Mouse (Mus musculus) lung, postnatal 4 days (tissue): Measurements from ENCODE around the gene Man1b1.

Source experiments
- DNase-seq, 2 experiments: peaks; one replicate each; pipeline ENCODE4 v3.0.0; 2021

Gene Man1b1

DNA sequence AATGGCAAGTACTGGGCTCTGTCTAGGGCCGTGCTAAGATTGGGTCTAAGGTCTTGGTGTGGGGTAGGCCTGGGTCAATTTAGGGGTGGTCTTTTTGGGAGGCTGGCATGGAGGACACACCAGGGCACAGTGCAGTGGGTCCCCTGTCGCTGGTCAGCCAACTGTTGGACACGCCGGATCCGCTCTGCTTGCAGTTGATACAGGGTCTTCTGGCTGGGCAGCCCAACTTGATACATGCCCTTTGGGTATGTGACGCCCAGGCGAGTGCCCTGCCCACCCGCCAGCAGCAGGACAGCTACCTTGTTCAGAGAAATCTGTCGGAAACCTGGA is 32.6 kb downstream of the Man1b1 start:
- no peak for DNase-seq

DNA sequence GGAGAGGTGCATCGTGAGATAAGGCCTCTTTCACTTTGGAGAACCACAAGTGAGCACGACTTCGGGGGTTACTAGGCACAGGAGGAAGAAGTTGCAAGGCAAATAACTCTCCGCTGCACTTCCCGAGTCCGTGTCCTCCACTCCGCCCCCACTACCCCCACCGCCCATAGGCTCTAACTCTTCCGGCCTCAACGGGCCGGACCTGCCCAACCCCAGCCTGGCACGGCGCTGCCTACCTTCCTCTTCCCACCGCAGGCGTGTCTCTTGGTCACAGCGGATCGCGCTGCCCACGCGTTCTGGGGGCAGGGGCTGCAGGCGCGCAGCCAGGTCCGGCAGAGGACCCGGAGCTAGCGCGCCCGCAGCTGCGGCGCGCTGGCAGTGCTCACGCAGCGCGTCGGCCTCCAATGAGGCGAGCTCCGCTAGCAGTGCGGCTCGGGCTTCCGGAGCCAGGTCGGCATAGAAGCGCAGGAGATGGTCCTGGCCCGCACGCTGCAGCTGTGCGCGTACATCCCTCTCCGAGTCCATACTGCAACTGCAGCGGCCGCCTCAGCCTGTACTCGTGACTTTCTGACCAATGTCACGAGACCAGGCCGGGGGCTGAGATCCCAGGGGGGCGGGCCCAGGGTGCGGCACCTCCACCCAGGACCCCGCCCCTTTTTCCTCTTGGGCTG is 33.1 kb downstream of the Man1b1 start, which contains the start of gene Uap1l1:
Uap1l1 (minus strand) TSS at position 592 of the 671 bp plus-strand sequence.
- DNase-seq: peak; percentile 85 to 91

DNA sequence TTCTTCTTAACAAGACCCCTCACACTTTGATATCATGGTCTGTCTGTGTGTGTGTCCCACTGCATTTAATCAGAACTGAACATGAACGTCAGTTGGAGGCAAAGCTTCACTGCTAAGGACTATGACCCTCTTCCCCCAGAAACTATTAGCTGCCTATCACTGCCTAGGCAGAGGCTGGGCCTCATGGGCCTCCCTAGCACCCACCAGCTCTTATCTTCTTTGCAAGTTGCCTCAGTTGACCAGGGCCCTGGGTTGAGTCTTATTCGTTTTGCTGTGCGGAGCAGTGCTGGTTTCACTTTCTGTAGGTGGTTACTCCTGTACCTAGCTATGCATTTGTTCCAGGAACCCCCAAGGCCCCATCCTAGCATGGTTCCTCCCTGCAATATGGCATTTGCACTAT is 37.9 kb downstream of the Man1b1 start:
- no peak for DNase-seq

DNA sequence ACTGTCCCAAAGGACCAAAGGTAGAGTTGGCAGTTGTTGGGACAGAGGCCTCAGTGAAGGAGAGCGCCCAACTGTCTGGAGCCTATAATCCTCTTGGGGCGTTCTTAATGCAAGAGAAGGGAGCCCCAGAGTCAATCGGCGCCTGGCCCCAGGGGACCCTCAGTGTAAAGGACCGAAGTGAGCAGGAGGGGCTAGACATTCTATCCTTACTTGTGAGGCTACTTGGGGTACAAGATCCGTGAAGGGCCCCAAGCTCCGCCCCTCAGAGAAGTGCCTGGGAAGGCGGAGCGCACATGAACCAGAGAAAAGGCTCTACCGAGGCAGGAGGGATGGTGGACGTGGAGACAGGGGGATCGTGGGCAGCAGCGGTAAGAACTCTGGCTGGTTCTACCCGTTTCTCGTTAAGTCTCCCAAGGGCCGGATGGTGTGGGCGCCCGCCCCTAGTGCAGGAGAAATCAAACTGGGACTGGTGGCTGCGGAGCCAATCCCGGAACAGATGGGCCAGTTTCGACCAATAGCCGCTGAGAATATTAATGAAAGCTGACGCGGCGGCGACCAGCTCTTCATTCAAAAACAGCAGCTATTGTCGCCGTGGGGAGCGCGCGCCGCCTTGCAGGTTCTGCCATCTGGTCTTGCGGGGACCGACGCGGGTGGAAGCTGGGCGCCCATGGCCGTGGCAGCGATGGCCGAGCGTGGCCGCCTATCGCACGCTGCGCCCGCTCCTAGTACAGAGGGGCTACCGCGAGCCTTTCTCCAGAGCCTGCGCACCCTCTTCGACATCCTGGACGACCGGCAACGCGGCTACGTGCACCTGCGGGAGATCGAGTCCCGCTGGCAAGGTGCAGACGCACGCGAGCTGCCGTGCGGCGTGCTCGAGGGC is 39.9 kb downstream of the Man1b1 start, which contains the start of gene Sapcd2:
Sapcd2 (plus strand) TSS at position 558 of the 880 bp plus-strand sequence.
- DNase-seq: peak; percentile 89 to 91

DNA sequence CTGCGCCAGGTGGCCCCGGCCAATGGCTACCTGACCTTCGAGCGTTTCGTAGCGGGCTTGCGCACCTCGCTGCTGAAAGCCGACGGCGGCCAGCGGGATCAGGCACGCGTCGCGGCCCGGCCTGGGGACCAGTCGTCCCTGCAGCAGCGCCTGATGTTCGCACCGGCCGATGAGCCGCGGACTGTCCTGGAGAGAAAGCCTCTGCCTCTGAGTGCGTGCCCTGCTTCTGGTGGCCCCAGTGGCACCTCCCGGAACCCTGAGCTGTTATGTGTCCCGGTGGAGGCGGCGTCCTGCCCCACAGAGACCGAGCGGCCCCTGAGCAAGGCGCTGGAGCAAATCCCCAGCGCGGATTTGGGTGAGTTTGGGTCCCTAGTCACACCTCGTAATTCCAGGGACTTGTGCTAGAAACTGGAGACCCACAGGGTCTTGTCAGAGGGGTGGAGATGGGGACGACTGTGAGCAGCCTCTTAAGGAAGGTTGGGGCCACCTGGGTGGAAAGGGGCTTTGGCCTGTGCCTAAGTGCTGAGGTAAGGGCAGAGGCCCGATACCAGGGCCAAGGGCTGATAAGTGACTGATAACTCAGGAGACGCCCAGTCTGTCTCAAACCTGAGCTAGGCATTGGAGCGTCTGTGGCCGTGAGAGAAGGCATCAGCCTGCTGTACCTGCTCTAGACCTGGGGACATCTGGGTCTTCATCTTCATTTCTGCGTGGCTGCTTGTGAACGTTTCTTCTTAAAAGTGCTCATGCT is 40.7 kb downstream of the Man1b1 start:
- no peak for DNase-seq

DNA sequence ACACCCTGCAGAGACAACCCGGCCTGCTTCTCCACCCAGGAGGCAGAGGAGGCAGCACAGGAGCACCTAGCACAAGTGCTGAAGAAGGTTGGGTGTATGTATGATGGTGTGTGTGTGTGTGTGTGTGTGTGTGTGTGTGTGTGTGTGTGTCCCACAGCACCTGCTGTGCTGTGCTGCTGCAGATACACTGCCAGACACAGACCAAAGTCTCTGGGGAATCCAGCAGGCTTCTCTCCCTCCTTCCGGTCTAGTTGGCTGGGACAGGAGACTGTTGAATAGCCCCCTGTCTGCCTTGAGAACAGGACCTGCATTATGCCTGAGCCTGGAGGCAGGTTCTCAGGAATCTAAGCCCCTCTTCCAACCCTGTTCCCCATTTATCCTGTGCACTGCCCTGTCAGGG is 41.3 kb downstream of the Man1b1 start:
- no peak for DNase-seq

DNA sequence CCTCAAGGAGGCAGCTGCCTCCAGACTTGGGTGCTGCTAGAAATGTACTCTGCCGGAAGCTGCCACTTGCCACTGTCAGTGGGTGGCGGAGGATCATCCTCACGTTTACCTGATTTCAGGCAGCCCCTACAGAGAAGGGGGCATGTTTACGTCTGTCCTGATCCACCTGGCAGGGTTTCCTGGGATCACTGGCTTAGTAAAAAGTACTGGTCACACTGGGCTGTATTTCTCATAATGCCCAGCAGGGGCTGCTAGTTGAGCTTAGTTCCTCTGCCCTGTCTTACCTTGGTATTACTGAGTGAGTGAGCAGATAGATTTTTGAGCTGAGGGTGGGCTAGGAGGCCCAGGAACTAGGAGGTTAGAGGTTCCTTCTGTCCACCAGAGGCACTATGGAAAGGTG is 44.5 kb downstream of the Man1b1 start:
- DNase-seq: peak in 1 of 2 experiments; percentile 56

DNA sequence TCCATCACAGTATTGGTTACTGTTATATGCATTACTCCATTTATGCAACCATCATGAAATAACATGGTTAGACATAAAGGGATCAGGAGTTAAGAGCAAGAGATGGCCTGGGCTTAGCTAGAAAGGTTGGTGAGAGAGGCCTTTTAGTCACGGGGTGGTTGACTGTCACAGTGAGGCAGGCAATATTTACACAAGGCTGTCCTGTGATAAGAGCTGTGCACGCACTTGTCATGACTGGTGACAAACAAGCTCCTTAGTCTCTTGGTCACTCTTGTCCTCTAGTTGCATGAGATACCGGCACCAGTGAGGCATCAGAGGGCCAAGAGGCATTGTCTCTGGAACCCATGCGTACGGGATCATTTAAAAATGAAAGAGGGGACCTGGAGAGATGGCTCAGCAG is 52.4 kb downstream of the Man1b1 start:
- no peak for DNase-seq

DNA sequence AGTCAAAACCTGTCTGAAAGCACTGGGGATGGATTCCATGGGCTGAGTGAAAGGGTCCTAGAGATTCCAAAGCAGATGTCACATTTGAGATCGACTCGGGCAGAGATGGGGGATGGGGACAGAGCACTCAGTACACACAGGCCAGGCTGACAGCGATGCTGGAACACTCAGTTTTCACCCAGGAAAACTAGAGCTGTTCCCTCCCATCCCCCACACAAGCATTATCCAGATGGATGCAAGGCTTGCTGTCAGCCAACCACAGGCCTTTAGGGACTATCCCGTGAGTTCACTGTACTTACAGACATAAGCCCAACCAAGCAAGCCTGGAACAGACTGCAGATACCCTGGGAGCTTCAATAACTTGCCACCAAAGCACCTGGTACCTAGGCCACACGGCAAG is 59.1 kb downstream of the Man1b1 start:
- DNase-seq: no peak

DNA sequence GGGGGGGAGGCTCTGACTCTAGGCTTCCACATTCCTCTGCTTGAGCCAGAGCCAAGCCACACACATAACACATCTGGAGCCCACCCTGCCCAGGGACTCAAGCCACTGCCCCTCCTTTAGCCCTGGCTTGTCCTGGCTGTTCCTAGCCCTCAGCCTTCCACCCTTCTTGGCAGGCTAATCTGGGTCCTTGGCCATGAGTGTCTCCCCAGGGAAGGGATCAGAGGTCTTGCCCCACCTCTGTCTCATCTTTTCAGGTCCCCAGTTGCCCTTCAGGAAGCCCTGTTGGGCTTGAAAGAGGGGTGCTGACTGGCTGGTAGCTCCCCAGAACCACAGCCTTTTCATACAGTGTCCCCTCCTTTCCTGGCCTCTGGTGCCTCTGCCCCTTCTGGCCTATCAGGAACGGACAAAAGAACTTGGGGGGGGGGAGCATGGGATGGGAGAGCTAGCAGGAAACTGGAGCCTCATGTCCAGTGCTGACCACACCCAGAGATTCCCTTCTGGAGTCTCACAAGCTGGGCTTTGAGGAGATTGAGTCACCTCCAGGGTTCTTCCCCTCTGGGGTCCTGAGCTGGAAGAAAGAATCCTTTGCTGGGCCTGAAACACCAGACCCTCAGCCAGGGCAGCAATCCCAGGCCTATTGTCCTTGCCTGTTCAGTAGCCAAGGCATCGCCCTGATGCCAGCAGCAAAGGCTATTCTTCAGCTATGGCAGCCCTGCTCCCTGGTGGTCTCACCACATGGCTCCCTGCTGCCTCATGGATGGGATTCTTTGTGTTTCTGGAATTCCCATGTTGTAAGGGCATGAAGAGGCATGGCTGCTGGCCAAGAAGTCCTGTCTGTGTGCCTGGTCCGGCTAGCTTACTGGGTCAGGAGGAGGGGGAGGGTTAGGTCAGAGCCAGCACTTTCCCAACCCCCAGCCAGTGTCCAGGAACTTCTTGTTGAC is 62.4 kb downstream of the Man1b1 start:
- DNase-seq: peak in 1 of 2 experiments; percentile 29

DNA sequence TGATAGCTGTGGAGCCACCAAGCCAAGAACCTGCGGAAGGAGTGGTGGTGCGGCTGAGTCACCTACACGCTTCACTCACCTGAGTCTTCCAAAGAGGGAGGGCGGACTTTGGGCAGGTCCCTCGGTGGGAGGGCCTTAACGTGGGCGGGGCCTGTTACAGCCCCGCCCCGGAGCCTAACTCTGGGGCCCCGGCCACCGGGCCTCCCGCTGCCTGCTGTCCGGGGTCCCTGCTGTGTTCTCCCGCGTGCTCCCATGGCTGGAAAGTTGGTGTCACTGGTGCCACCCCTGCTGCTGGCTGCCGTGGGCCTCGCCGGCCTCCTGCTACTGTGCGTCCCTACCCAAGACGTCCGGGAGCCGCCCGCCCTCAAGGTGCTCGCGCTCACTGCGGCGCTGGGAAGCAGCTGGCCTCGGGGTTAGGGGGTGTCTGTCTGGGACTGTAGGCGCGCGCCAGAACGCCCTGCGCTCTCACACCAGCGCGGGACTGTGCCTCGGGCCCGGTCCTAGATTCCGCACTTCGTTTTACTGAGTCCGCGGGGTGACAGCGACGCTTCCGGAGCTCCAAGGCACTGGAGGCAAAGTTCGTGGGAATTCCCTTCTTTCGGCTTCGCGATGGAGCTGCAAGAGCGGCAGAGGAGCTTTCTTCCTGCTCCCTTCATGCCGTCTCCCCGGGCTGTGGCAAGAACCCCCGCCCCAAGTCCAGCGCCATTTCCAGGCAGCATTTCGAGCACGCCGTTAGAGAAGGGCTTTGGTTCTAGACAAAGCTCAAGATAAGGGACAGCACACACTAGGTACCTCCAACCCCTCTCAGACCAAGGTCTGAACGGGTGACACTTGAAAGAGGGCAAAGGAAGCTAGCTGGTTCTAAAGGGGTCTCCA is 63.8 kb downstream of the Man1b1 start, which contains the start of gene Entpd2:
Entpd2 (plus strand) TSS at position 154 of the 876 bp plus-strand sequence.
- peak; percentile 41 to 50 for DNase-seq

DNA sequence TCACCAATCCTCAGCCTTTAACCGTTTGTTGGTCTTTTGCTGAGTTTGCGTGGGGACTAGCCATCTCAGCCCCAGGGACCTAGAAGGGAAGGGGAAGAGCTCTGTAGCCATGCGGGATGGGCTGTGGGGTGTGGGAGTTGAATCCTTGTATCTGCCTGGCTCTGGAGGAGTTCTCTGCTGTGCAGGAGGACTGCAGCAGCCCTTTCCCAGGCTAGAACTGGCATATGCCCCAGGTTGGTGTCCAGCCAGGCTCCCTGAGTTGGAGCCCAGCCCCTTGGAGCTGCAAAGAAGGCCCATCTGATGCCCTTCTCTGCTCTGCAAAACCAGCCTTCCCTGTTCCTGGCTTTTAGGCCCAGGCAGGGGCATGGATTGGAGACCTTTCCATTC is 64.5 kb downstream of the Man1b1 start:
- DNase-seq: no peak

DNA sequence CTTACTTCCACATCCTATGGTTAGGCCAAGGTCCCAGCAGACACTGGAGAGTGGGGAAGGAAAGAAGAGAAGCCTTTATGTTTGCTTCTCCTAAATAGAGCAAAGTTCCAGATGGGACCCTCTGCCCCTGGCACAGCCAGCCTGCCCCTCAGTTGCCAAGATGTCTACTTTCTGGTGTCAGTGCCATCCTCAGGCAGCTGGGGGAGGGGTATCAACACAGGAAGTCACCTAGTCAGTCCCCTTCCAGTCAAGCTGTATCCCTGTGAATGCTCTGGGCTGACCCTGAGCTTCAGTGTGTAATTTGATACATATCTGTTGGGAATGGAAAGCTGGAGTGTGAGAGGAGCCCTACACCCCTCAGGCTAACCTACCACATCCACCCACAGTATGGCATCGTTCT is 64.9 kb downstream of the Man1b1 start:
- no peak for DNase-seq

DNA sequence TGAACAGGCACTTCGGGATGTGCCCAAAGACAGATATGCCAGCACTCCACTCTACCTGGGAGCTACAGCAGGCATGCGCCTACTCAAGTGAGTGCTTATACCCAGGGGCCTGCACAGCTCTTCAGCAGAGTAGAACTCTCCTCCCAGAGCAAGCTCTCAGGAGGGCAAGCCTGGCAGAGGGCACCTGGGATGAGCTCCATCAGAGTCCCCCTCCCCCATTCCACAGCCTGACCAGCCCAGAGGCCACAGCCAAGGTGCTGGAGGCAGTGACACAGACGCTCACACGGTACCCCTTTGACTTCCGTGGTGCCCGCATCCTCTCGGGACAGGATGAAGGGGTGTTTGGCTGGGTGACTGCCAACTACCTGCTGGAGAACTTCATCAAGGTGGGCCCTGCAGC is 65.9 kb downstream of the Man1b1 start:
- DNase-seq: peak in 1 of 2 experiments; percentile 13

DNA sequence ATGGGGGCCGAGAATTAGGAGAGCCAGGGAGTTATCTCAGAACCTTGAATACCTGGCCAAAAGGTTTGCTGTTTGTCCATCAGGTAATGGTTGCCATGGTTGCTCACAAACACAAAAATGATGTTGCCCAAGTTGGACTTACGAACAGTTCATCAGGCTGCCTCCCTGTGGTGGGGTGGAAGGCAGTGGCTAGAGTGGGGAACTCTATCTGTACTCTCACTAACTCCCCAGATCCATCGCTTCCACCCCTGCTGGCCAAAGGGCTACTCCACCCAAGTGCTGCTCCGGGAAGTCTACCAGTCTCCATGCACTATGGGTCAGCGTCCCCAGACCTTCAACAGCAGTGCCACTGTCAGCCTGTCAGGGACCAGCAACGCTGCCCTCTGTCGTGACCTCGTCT is 66.9 kb downstream of the Man1b1 start, which contains the start of gene Npdc1:
Npdc1 (plus strand) TSS at position 301 of the 400 bp plus-strand sequence.
- no peak for DNase-seq

DNA sequence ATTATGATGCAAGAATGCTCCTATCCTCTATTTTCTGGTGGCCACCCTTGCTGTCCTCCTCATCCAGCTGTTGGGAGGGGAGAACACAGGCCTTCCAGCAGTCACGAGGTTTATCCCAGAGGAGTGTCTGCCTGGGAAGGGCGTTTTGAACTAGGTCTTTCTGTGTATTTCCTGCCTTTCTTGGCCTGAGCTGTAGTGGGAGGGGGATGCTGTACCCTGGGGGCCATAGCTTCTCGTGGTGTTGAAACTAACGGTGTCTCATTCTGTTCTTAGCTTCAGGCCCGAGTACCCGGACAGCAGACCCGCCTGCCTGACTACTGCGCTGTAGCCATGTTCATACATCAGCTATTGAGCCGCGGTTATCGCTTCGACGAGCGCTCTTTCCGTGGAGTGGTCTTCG is 68.2 kb downstream of the Man1b1 start:
- DNase-seq: no peak

DNA sequence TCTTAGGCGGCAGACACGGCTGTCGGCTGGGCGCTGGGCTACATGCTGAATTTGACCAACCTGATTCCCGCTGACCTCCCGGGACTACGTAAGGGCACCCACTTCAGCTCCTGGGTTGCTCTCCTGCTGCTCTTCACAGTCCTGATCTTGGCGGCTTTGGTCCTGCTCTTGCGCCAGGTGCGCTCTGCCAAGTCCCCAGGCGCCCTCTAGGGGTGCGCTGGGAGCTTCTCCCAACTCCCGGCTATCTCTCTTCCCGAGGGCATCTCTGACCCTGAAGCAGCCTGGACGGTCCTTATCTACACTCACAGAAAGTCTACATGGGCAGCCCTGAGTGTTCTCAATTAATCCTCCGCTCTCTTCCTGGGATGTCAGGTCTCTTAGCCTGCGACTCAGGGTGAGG is 68.6 kb downstream of the Man1b1 start:
- DNase-seq: peak; percentile 48 to 62
